Mouse (Mus musculus) cerebellum, adult 8-10 months (tissue): ENCODE results near the gene Slc34a2.

ENCODE experiments used
- DNase-seq: peaks from one replicate; pipeline ENCODE4 v3.0.0; 2022

Gene Slc34a2

GRCm38 (mm10) chr5:53031346-53031745 lies 6.5 kb upstream of the Slc34a2 start:
- no peak for DNase-seq

- DNase-seq = no peak
These were observed 4.3 kb downstream of the Slc34a2 start for GRCm38 (mm10) chr5:53042034-53042748.

- DNase-seq = no peak
These were observed 5.0 kb downstream of the Slc34a2 start for GRCm38 (mm10) chr5:53042771-53043371.

GRCm38 (mm10) chr5:53043716-53044115 lies 5.8 kb downstream of the Slc34a2 start:
- DNase-seq = no peak

GRCm38 (mm10) chr5:53047951-53048350 lies 10.1 kb downstream of the Slc34a2 start:
- no peak for DNase-seq

GRCm38 (mm10) chr5:53048599-53048998 lies 10.7 kb downstream of the Slc34a2 start:
- DNase-seq = no peak

- no peak for DNase-seq
These were observed 11.2 kb downstream of the Slc34a2 start for GRCm38 (mm10) chr5:53049046-53049445.

GRCm38 (mm10) chr5:53050963-53051362 lies 13.1 kb downstream of the Slc34a2 start:
- DNase-seq = no peak

GRCm38 (mm10) chr5:53053246-53053645 lies 15.4 kb downstream of the Slc34a2 start:
- no peak for DNase-seq

- DNase-seq = no peak
These were observed 23.8 kb downstream of the Slc34a2 start for GRCm38 (mm10) chr5:53061532-53062130.

GRCm38 (mm10) chr5:53074553-53074952 lies 36.7 kb downstream of the Slc34a2 start:
- DNase-seq = no peak

GRCm38 (mm10) chr5:53078453-53078852 lies 40.6 kb downstream of the Slc34a2 start:
- no peak for DNase-seq

GRCm38 (mm10) chr5:53087452-53087851 lies 49.6 kb downstream of the Slc34a2 start:
- DNase-seq = no peak

- DNase-seq = no peak
These were observed 53.5 kb downstream of the Slc34a2 start for GRCm38 (mm10) chr5:53091331-53091730.

- DNase-seq = no peak
These were observed 64.1 kb downstream of the Slc34a2 start for GRCm38 (mm10) chr5:53101848-53102473.

- DNase-seq = no peak
These were observed 66.4 kb downstream of the Slc34a2 start for GRCm38 (mm10) chr5:53104177-53104855.

- DNase-seq = peak; percentile 77
These were observed 67.8 kb downstream of the Slc34a2 start for GRCm38 (mm10) chr5:53105716-53106115.

- DNase-seq = no peak
These were observed 68.2 kb downstream of the Slc34a2 start for GRCm38 (mm10) chr5:53106125-53106524.

- no peak for DNase-seq
These were observed 68.8 kb downstream of the Slc34a2 start for GRCm38 (mm10) chr5:53106731-53107130.

- no peak for DNase-seq
These were observed 70.1 kb downstream of the Slc34a2 start for GRCm38 (mm10) chr5:53108026-53108425.

GRCm38 (mm10) chr5:53108668-53109067 lies 70.8 kb downstream of the Slc34a2 start:
- no peak for DNase-seq

GRCm38 (mm10) chr5:53110225-53110624 lies 72.3 kb downstream of the Slc34a2 start:
- no peak for DNase-seq

- DNase-seq = no peak
These were observed 73.2 kb downstream of the Slc34a2 start for GRCm38 (mm10) chr5:53111036-53111435.
